Mouse (Mus musculus) left cerebral cortex, adult 11 months (tissue): ENCODE measurements around the gene Gramd1b.
"Not testable (repeated sequence)": the region's sequence is repeated elsewhere in the genome, so short reads cannot be mapped to it uniquely, and the experiment has no call there.

Experiments
- DNase-seq: peaks from one replicate; pipeline ENCODE4 v3.0.0; 2022; ENCODE audit warnings: low spot score

The Gramd1b gene

GRCm38 (mm10) chr9:40511970-40512369 is 19.2 kb downstream of the Gramd1b start:
- DNase-seq = no peak

- DNase-seq = no peak
Observed at GRCm38 (mm10) chr9:40509479-40509878, 21.7 kb downstream of the Gramd1b start.

- DNase-seq = no peak
Observed at GRCm38 (mm10) chr9:40506576-40506975, 24.6 kb downstream of the Gramd1b start.

GRCm38 (mm10) chr9:40505471-40506312 is 25.5 kb downstream of the Gramd1b start:
- DNase-seq = peak; percentile 37

GRCm38 (mm10) chr9:40504886-40505285 is 26.3 kb downstream of the Gramd1b start:
- no peak for DNase-seq

GRCm38 (mm10) chr9:40500691-40501090 is 30.5 kb downstream of the Gramd1b start:
- DNase-seq = no peak

GRCm38 (mm10) chr9:40482351-40483084 is 48.7 kb downstream of the Gramd1b start:
- not testable (repeated sequence) for DNase-seq

GRCm38 (mm10) chr9:40481271-40481670 is 49.9 kb downstream of the Gramd1b start:
- no peak for DNase-seq

- DNase-seq = no peak
Observed at GRCm38 (mm10) chr9:40479333-40479732, 51.9 kb downstream of the Gramd1b start.

- no peak for DNase-seq
Observed at GRCm38 (mm10) chr9:40478146-40478900, 52.9 kb downstream of the Gramd1b start.

GRCm38 (mm10) chr9:40477611-40478010 is 53.6 kb downstream of the Gramd1b start:
- DNase-seq = no peak

GRCm38 (mm10) chr9:40476098-40476497 is 55.1 kb downstream of the Gramd1b start:
- no peak for DNase-seq

GRCm38 (mm10) chr9:40472961-40473510 is 58.1 kb downstream of the Gramd1b start:
- no peak for DNase-seq

GRCm38 (mm10) chr9:40469403-40470137 is 61.6 kb downstream of the Gramd1b start:
- no peak for DNase-seq

GRCm38 (mm10) chr9:40466782-40467181 is 64.4 kb downstream of the Gramd1b start:
- no peak for DNase-seq

GRCm38 (mm10) chr9:40465596-40465995 is 65.6 kb downstream of the Gramd1b start:
- no peak for DNase-seq

GRCm38 (mm10) chr9:40462401-40462800 is 68.8 kb downstream of the Gramd1b start:
- no peak for DNase-seq

GRCm38 (mm10) chr9:40460781-40461180 is 70.4 kb downstream of the Gramd1b start:
- DNase-seq = no peak

GRCm38 (mm10) chr9:40459304-40460280 is 71.6 kb downstream of the Gramd1b start:
- no peak for DNase-seq
